ENCODE assay signal across 8 mouse cellular contexts in the genomic region with DNA sequence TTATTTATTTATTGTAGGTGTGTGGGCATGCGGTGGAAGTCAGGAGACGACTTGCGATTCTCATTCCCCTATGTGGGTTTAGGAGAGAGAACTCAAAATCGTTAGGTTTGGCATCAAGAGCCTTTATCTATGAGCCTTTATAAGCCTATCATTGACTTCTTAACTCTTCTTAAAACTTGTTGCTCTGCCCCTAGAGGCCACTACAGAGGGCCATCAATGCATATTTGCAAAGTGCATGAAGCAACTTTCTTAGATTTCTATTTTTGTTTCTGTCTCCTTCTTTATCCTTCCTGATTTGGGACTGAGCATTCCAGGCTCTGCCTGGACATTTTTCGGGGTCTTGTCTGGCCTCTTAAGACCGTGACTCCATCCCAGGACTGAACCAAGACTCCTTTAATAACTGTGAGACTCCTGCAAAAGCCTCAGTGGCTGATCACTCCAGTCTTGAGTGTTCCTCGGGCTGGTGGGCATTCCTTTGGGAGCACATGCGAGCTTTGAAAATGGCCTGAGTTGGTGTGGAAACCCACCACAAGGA. TPM values are rescaled to one million over a fixed set of nuclear protein-coding genes. Genes with fewer than 3 reads are reported as not detected.
DNase-seq lines count a peak whose midpoint lies in the region; ATAC-seq lines count a peak whose summit lies in the region.

No protein-coding gene starts in this region.

- ATAC-seq in inflammation-experienced regulatory T-cells, adult 6 months: peak; percentile 66
- ATAC-seq in megakaryocyte progenitor cell, adult 5-6 weeks (replicated peaks; ENCODE audit: poor library complexity): peak; percentile 56

- DNase-seq in retina, embryonic 14.5 days (ENCODE audit: low spot score): peak; percentile 48
- no peak for DNase-seq in retina, postnatal 1 day
- peak; percentile 49 for DNase-seq in embryo, embryonic 11 days
- DNase-seq in layer of hippocampus, adult 8-10 months (ENCODE audit: low spot score in 2 of 2): no peak
- no peak for DNase-seq in cerebellum, adult 18-20 months
- DNase-seq in urinary bladder, postnatal 25 days (ENCODE audit: low spot score): no peak

RNA-seq across cellular contexts. Expression of a gene that starts 0.4 kb away (rescaled TPM):
- polyA plus RNA-seq in inflammation-experienced regulatory T-cells, adult 6 months (2017; shearing (Covaris generic)): 10 to 100 TPM; 28.6 to 38.2 (median 31.7) TPM
- 30.1 and 36.6 TPM in 2 replicates for total RNA-seq in megakaryocyte progenitor cell, adult 5-6 weeks (2015)
- total RNA-seq in megakaryocyte progenitor cell, adult 5-6 weeks (2017): 67.0 and 68.6 TPM in 2 replicates
- total RNA-seq in layer of hippocampus, adult 8-10 months (2022): 10 to 100 TPM; 10.5 to 13.3 (median 11.8) TPM

Comparison
In these comparisons a context has a peak if more than half of its experiments do, and no peak if none do; other contexts are left out.
1. DNase-seq: peak in retina, embryonic 14.5 days (single experiment) and embryo, embryonic 11 days (single experiment); none in retina, postnatal 1 day (single experiment), layer of hippocampus, adult 8-10 months (0 of 2), cerebellum, adult 18-20 months (0 of 2) and urinary bladder, postnatal 25 days (single experiment).